ENCODE assay signal across 8 mouse cellular contexts in the genomic region with DNA sequence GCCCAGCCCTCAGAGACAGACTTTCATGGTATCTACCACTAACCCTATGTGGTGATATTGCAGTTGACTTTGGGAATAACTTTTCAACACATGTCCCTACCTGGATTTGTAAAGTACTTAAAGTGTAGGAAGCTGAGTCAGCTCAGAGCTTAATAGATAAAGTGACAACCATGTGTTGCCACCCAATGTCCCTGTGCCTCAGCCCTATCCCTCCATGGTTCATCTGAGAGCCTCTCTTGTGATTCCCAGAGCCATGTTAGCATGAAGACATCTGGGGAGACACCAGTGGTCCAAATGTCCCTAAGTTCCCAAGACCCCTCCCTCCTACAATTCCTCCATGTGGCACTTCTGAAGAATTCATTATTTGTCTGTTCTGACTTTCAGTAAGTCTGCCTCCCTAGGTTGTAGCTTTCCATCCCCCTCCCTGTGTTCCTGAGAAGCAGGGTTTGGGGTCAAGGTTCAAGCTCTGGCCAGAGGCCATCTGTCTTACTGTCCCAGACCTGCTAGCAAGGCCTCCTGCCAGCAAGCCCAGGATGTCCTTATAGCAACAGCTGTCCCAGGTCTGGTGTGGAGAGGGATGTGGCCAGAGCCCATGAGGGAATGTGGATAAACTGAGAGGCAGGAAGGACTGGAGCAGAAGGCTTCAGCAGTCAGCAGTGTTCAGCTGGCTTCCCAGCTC. TPM values are rescaled to one million over a fixed set of nuclear protein-coding genes. Genes with fewer than 3 reads are reported as not detected.
DNase-seq lines count a peak whose midpoint lies in the region; ATAC-seq and TF ChIP-seq lines count a peak whose summit lies in the region.

No protein-coding gene starts in this region.

- H3K27ac ChIP-seq in midbrain, embryonic 11.5 days (ENCODE audit: low read depth, low read length): no peak overlapping the region
- H3K27ac ChIP-seq in midbrain, embryonic 14.5 days (replicated peaks; ENCODE audit: low read depth, low read length): no peak overlapping the region
- peak overlapping the region; percentile 65 for H3K27ac ChIP-seq in heart, embryonic 10.5 days
- peak overlapping the region; percentile 63 for H3K27ac ChIP-seq in kidney, postnatal 0 days
- peak overlapping the region; percentile 56; the same call in 1 of the 2 replicates for H3K27ac ChIP-seq in stomach, embryonic 16.5 days (ENCODE audit: low read length)
- no peak overlapping the region for H3K27ac ChIP-seq in forebrain, embryonic 13.5 days

- no peak for TF ChIP-seq CTCF in kidney, postnatal 0 days (IDR thresholded peaks at IDR 0.05; ENCODE audit: low read depth)

- no peak overlapping the region for H3K4me3 ChIP-seq in midbrain, embryonic 11.5 days (ENCODE audit: low read depth, low read length)
- no peak overlapping the region for H3K4me3 ChIP-seq in midbrain, embryonic 14.5 days (replicated peaks; ENCODE audit: low read depth, low read length)
- no peak overlapping the region for H3K4me3 ChIP-seq in heart, embryonic 10.5 days
- H3K4me3 ChIP-seq in kidney, postnatal 0 days (replicated peaks; ENCODE audit: low read depth, low read length): no peak overlapping the region
- no peak overlapping the region for H3K4me3 ChIP-seq in stomach, embryonic 16.5 days (replicated peaks; ENCODE audit: low read length)
- H3K4me3 ChIP-seq in forebrain, embryonic 13.5 days: no peak overlapping the region

- H3K36me3 ChIP-seq in midbrain, embryonic 11.5 days (ENCODE audit: control insufficient read depth, insufficient read depth, low read length): no peaks in the 10 kb centered on the region
- no peaks in the 10 kb centered on the region for H3K36me3 ChIP-seq in midbrain, embryonic 14.5 days (ENCODE audit: control insufficient read depth, insufficient read depth, low read length)
- no peaks in the 10 kb centered on the region for H3K36me3 ChIP-seq in heart, embryonic 10.5 days
- H3K36me3 ChIP-seq in kidney, postnatal 0 days (ENCODE audit: insufficient read depth, low read length): no peaks in the 10 kb centered on the region
- H3K36me3 ChIP-seq in stomach, embryonic 16.5 days (ENCODE audit: control insufficient read depth, insufficient read depth, low read length): no peaks in the 10 kb centered on the region
- H3K36me3 ChIP-seq in forebrain, embryonic 13.5 days (ENCODE audit: poor library complexity, severe bottlenecking): no peaks in the 10 kb centered on the region

- H3K9ac ChIP-seq in midbrain, embryonic 11.5 days (ENCODE audit: low read length): no peak overlapping the region; the same call in 1 of the 2 replicates
- no peak overlapping the region for H3K9ac ChIP-seq in midbrain, embryonic 14.5 days (replicated peaks; ENCODE audit: low read length)
- no peak overlapping the region for H3K9ac ChIP-seq in kidney, postnatal 0 days (ENCODE audit: low read depth, low read length)
- no peak overlapping the region for H3K9ac ChIP-seq in stomach, embryonic 16.5 days (ENCODE audit: low read length)
- H3K9ac ChIP-seq in forebrain, embryonic 13.5 days: no peak overlapping the region

- peak; percentile 73 for DNase-seq in midbrain, embryonic 11.5 days (ENCODE audit: low spot score, missing footprints)
- no peak for DNase-seq in midbrain, embryonic 14.5 days
- no peak for DNase-seq in heart, embryonic 10.5 days (ENCODE audit: low spot score)
- DNase-seq in kidney, postnatal 0 days (ENCODE audit: low spot score): no peak
- no peak for DNase-seq in layer of hippocampus, postnatal 36 days
- no peak for DNase-seq in thymus, adult 18-20 months

- ATAC-seq in midbrain, embryonic 11.5 days (ENCODE audit: low FRiP score): no peak
- ATAC-seq in midbrain, embryonic 14.5 days (ENCODE audit: low FRiP score, low TSS enrichment): no peak
- ATAC-seq in kidney, postnatal 0 days (replicated peaks; ENCODE audit: low FRiP score, low read depth): 0 out of 2 replicates have a peak, but pooled peaks have one; percentile 16
- no peak for ATAC-seq in stomach, embryonic 16.5 days (ENCODE audit: insufficient read depth, low FRiP score)
- ATAC-seq in forebrain, embryonic 13.5 days: no peak

- H3K4me1 ChIP-seq in midbrain, embryonic 11.5 days (ENCODE audit: control insufficient read depth, insufficient read depth, low read length): peaks cover 4% of the 10 kb centered on the region
- no peaks in the 10 kb centered on the region for H3K4me1 ChIP-seq in midbrain, embryonic 14.5 days (ENCODE audit: control insufficient read depth, insufficient read depth, low read length)
- peaks cover 24% of the 10 kb centered on the region for H3K4me1 ChIP-seq in heart, embryonic 10.5 days
- no peaks in the 10 kb centered on the region for H3K4me1 ChIP-seq in kidney, postnatal 0 days (replicated peaks; ENCODE audit: insufficient read depth, low read length)
- peaks cover 8% of the 10 kb centered on the region for H3K4me1 ChIP-seq in stomach, embryonic 16.5 days (ENCODE audit: control insufficient read depth, insufficient read depth, low read length)
- 0 out of 2 replicates have a peak, but pooled peaks cover 12% of the 10 kb centered on the region for H3K4me1 ChIP-seq in forebrain, embryonic 13.5 days

- H3K4me2 ChIP-seq in midbrain, embryonic 11.5 days: no peak overlapping the region
- no peak overlapping the region for H3K4me2 ChIP-seq in midbrain, embryonic 14.5 days (ENCODE audit: low read length)
- H3K4me2 ChIP-seq in kidney, postnatal 0 days (ENCODE audit: low read length): no peak overlapping the region
- no peak overlapping the region for H3K4me2 ChIP-seq in stomach, embryonic 16.5 days (ENCODE audit: low read depth, low read length)
- H3K4me2 ChIP-seq in forebrain, embryonic 13.5 days: no peak overlapping the region

- no peaks in the 10 kb centered on the region for H3K27me3 ChIP-seq in midbrain, embryonic 11.5 days (ENCODE audit: control insufficient read depth, insufficient read depth, low read length)
- no peaks in the 10 kb centered on the region for H3K27me3 ChIP-seq in midbrain, embryonic 14.5 days (ENCODE audit: control insufficient read depth, insufficient read depth, low read length)
- no peaks in the 10 kb centered on the region for H3K27me3 ChIP-seq in heart, embryonic 10.5 days (ENCODE audit: insufficient read depth, poor library complexity, severe bottlenecking)
- H3K27me3 ChIP-seq in kidney, postnatal 0 days (ENCODE audit: insufficient read depth, low read length): no peaks in the 10 kb centered on the region
- no peaks in the 10 kb centered on the region for H3K27me3 ChIP-seq in stomach, embryonic 16.5 days (ENCODE audit: control insufficient read depth, insufficient read depth, low read length)
- H3K27me3 ChIP-seq in forebrain, embryonic 13.5 days: no peaks in the 10 kb centered on the region

- no peaks in the 10 kb centered on the region for H3K9me3 ChIP-seq in midbrain, embryonic 11.5 days (ENCODE audit: control insufficient read depth, low read length)
- no peaks in the 10 kb centered on the region for H3K9me3 ChIP-seq in midbrain, embryonic 14.5 days (ENCODE audit: control insufficient read depth, low read length)
- H3K9me3 ChIP-seq in heart, embryonic 10.5 days: no peaks in the 10 kb centered on the region
- no peaks in the 10 kb centered on the region for H3K9me3 ChIP-seq in kidney, postnatal 0 days (replicated peaks; ENCODE audit: low read length)
- no peaks in the 10 kb centered on the region for H3K9me3 ChIP-seq in stomach, embryonic 16.5 days (replicated peaks; ENCODE audit: control insufficient read depth, low read length)
- no peaks in the 10 kb centered on the region for H3K9me3 ChIP-seq in forebrain, embryonic 13.5 days (replicated peaks)

RNA-seq across cellular contexts. Expression of gene Noxa1, which starts 15.7 kb away (rescaled TPM):
- polyA plus RNA-seq in midbrain, embryonic 11.5 days (2014; fragmentation: Nextera tagmentation; extraction: Ambion mirVana): not detected in 2 replicates
- not detected in 2 replicates for polyA plus RNA-seq in midbrain, embryonic 14.5 days (2014; fragmentation: Nextera tagmentation; extraction: Ambion mirVana)
- polyA plus RNA-seq in heart, embryonic 10.5 days (2016; fragmentation: Nextera tagmentation; extraction: Ambion mirVana): 0.14 TPM in 1 of 2 replicates, not detected in the other
- polyA plus RNA-seq in kidney, postnatal 0 days (2015; fragmentation: Nextera tagmentation; extraction: Ambion mirVana): 0.41 and 0.43 TPM in 2 replicates
- 8.1 and 8.8 TPM in 2 replicates for polyA plus RNA-seq in stomach, embryonic 16.5 days (2015; fragmentation: Nextera tagmentation; extraction: Ambion mirVana)
- polyA plus RNA-seq in forebrain, embryonic 13.5 days (2015; fragmentation: Nextera tagmentation; extraction: Ambion mirVana): not detected in 2 replicates
- total RNA-seq in layer of hippocampus, postnatal 36 days (2021): not detected

RNA-seq across cellular contexts. Expression of gene Entpd8, which starts 30.5 kb away (rescaled TPM):
- polyA plus RNA-seq in midbrain, embryonic 11.5 days (2014; fragmentation: Nextera tagmentation; extraction: Ambion mirVana): not detected in 2 replicates
- polyA plus RNA-seq in midbrain, embryonic 14.5 days (2014; fragmentation: Nextera tagmentation; extraction: Ambion mirVana): not detected in 2 replicates
- 0.13 TPM in 1 of 2 replicates, not detected in the other for polyA plus RNA-seq in heart, embryonic 10.5 days (2016; fragmentation: Nextera tagmentation; extraction: Ambion mirVana)
- polyA plus RNA-seq in kidney, postnatal 0 days (2015; fragmentation: Nextera tagmentation; extraction: Ambion mirVana): 6.2 TPM in 2 replicates
- polyA plus RNA-seq in stomach, embryonic 16.5 days (2015; fragmentation: Nextera tagmentation; extraction: Ambion mirVana): 2.5 and 2.6 TPM in 2 replicates
- not detected in 2 replicates for polyA plus RNA-seq in forebrain, embryonic 13.5 days (2015; fragmentation: Nextera tagmentation; extraction: Ambion mirVana)
- total RNA-seq in layer of hippocampus, postnatal 36 days (2021): not detected

RNA-seq across cellular contexts. Expression of gene Nsmf, which starts 56.5 kb away (rescaled TPM):
- 34.2 and 34.7 TPM in 2 replicates for polyA plus RNA-seq in midbrain, embryonic 11.5 days (2014; fragmentation: Nextera tagmentation; extraction: Ambion mirVana)
- 99.3 and 125 TPM in 2 replicates for polyA plus RNA-seq in midbrain, embryonic 14.5 days (2014; fragmentation: Nextera tagmentation; extraction: Ambion mirVana)
- polyA plus RNA-seq in heart, embryonic 10.5 days (2016; fragmentation: Nextera tagmentation; extraction: Ambion mirVana): 52.2 and 53.2 TPM in 2 replicates
- 71.0 and 74.6 TPM in 2 replicates for polyA plus RNA-seq in kidney, postnatal 0 days (2015; fragmentation: Nextera tagmentation; extraction: Ambion mirVana)
- polyA plus RNA-seq in stomach, embryonic 16.5 days (2015; fragmentation: Nextera tagmentation; extraction: Ambion mirVana): 57.2 and 62.0 TPM in 2 replicates
- polyA plus RNA-seq in forebrain, embryonic 13.5 days (2015; fragmentation: Nextera tagmentation; extraction: Ambion mirVana): 125 and 129 TPM in 2 replicates
- 100 to 1,000 TPM; 948 to 958 TPM for total RNA-seq in layer of hippocampus, postnatal 36 days (2021)

Comparison
In these comparisons a context has a peak if more than half of its experiments do, and no peak if none do; other contexts are left out.
1. H3K27ac ChIP-seq: peak in heart, embryonic 10.5 days (single experiment), kidney, postnatal 0 days (single experiment) and stomach, embryonic 16.5 days (single experiment); none in midbrain, embryonic 11.5 days (single experiment), midbrain, embryonic 14.5 days (single experiment) and forebrain, embryonic 13.5 days (single experiment).